8 mouse cellular contexts compared by ENCODE assay signal in genomic region chr17:26503981-26504671, GRCm38 (mm10). TPM values are rescaled to one million over a fixed set of nuclear protein-coding genes. Genes with fewer than 3 reads are reported as not detected.
DNase-seq lines count a peak whose midpoint lies in the region; ATAC-seq and TF ChIP-seq lines count a peak whose summit lies in the region.

No protein-coding gene starts in this region.

- H3K27me3 ChIP-seq in forebrain, embryonic 12.5 days, result no peaks in the 10 kb centered on the region
- no peaks in the 10 kb centered on the region for H3K27me3 ChIP-seq in liver, embryonic 16.5 days (ENCODE audit: control insufficient read depth, insufficient read depth, low read depth, low read length)

- ATAC-seq in forebrain, embryonic 12.5 days (ENCODE audit: low FRiP score), result no peak
- no peak for ATAC-seq in liver, embryonic 16.5 days (ENCODE audit: low read depth)

- no peaks in the 10 kb centered on the region for H3K9me3 ChIP-seq in forebrain, embryonic 12.5 days
- H3K9me3 ChIP-seq in liver, embryonic 16.5 days (replicated peaks; ENCODE audit: control insufficient read depth, low read length), result no peaks in the 10 kb centered on the region

- peak overlapping the region; percentile 59 for H3K4me2 ChIP-seq in forebrain, embryonic 12.5 days
- no peak overlapping the region for H3K4me2 ChIP-seq in liver, embryonic 16.5 days (ENCODE audit: low read depth, low read length)

- peaks cover 57% of the 10 kb centered on the region for H3K4me1 ChIP-seq in forebrain, embryonic 12.5 days
- H3K4me1 ChIP-seq in liver, embryonic 16.5 days (ENCODE audit: control insufficient read depth, low read depth, low read length), result peaks cover 34% of the 10 kb centered on the region
- peaks cover 26% of the 10 kb centered on the region for H3K4me1 ChIP-seq in olfactory bulb, adult 2 months (ENCODE audit: control insufficient read depth, insufficient read depth, low read length)

- intact Hi-C loops in heart, postnatal 10 days (cut with DNase I), result loop anchor here (1.0 kb wide), 1 partner anchor 38 kb away; no protein-coding TSS in a partner anchor

- H3K9ac ChIP-seq in forebrain, embryonic 12.5 days, result peak overlapping the region; percentile 50; the same call in 1 of the 2 replicates
- H3K9ac ChIP-seq in liver, embryonic 16.5 days (ENCODE audit: low read depth, low read length), result no peak overlapping the region

- WGBS in forebrain, embryonic 12.5 days, result 25% methylated on average over 11 of the region's 11 CpGs
- WGBS in liver, embryonic 16.5 days (ENCODE audit: insufficient replicate concordance), result 43% methylated on average over 11 of the region's 11 CpGs
- 11% methylated on average over 11 of the region's 11 CpGs for WGBS in olfactory bulb, adult 2 months

- TF ChIP-seq POLR2A in olfactory bulb, adult 2 months (IDR thresholded peaks at IDR 0.05; ENCODE audit: insufficient read depth, low read depth, low read length), result no peak

- peak overlapping the region; percentile 36 for H3K4me3 ChIP-seq in forebrain, embryonic 12.5 days (replicated peaks)
- H3K4me3 ChIP-seq in liver, embryonic 16.5 days (ENCODE audit: low read depth, low read length), result no peak overlapping the region
- no peak overlapping the region for H3K4me3 ChIP-seq in olfactory bulb, adult 2 months (ENCODE audit: insufficient read depth, low read depth, low read length)

- DNase-seq in ES-CJ7 (ENCODE audit: low read depth, low spot score), result peak; percentile 80
- peak; percentile 87 for DNase-seq in adrenal gland, postnatal 14 days
- DNase-seq in heart, postnatal 10 days, result peak; percentile 84 to 89
- DNase-seq in kidney, postnatal 4 days, result peak; percentile 59 to 78
- DNase-seq in yolk sac, embryonic 10.5 days (ENCODE audit: low spot score), result no peak

- H3K36me3 ChIP-seq in forebrain, embryonic 12.5 days (replicated peaks), result peaks cover 7% of the 10 kb centered on the region
- peaks cover 14% of the 10 kb centered on the region for H3K36me3 ChIP-seq in liver, embryonic 16.5 days (ENCODE audit: control insufficient read depth, insufficient read depth)

- peak overlapping the region; percentile 91 for H3K27ac ChIP-seq in forebrain, embryonic 12.5 days
- H3K27ac ChIP-seq in liver, embryonic 16.5 days (ENCODE audit: low read length), result peak overlapping the region; percentile 70
- peak overlapping the region; percentile 82 for H3K27ac ChIP-seq in olfactory bulb, adult 2 months (ENCODE audit: insufficient read depth, low read depth, low read length)

- TF ChIP-seq CTCF in olfactory bulb, adult 2 months (IDR thresholded peaks at IDR 0.05; ENCODE audit: insufficient read depth, low read depth, low read length), result no peak

RNA-seq across cellular contexts. Expression of gene Ergic1, which starts 57.2 kb away (rescaled TPM):
- total RNA-seq in adrenal gland, postnatal 14 days (2021), result 126 and 143 TPM in 2 replicates
- 99.9 and 105 TPM in 2 replicates for polyA plus RNA-seq in forebrain, embryonic 12.5 days (2016; fragmentation: Nextera tagmentation; extraction: Ambion mirVana)
- total RNA-seq in heart, postnatal 10 days (2021), result 10 to 100 TPM; 84.4 to 87.8 TPM
- 36.0 and 39.0 TPM in 2 replicates for polyA plus RNA-seq in liver, embryonic 16.5 days (2015; fragmentation: Nextera tagmentation; extraction: Ambion mirVana)
- polyA plus RNA-seq in olfactory bulb, adult 2 months (2012; ENCODE audit: insufficient read depth, insufficient read length, low replicate concordance, missing spikeins), result not detected in 2 replicates

RNA-seq across cellular contexts. Expression of gene Dusp1, which starts 57.8 kb away (rescaled TPM):
- 56.6 and 66.3 TPM in 2 replicates for total RNA-seq in adrenal gland, postnatal 14 days (2021)
- polyA plus RNA-seq in forebrain, embryonic 12.5 days (2016; fragmentation: Nextera tagmentation; extraction: Ambion mirVana), result 39.8 and 47.2 TPM in 2 replicates
- total RNA-seq in heart, postnatal 10 days (2021), result 100 to 1,000 TPM in 1 of 2 experiments, 10 to 100 TPM in 1; 60.1 to 100 TPM
- polyA plus RNA-seq in liver, embryonic 16.5 days (2015; fragmentation: Nextera tagmentation; extraction: Ambion mirVana), result 22.7 and 25.9 TPM in 2 replicates
- not detected in 2 replicates for polyA plus RNA-seq in olfactory bulb, adult 2 months (2012; ENCODE audit: insufficient read depth, insufficient read length, low replicate concordance, missing spikeins)

Comparison
In these comparisons a context has a peak if more than half of its experiments do, and no peak if none do; other contexts are left out.
1. RNA of gene Dusp1, which starts 57.8 kb away (polyA plus RNA-seq): 39.8 to 47.2 TPM in forebrain, embryonic 12.5 days and 22.7 to 25.9 TPM in liver, embryonic 16.5 days; not detected in olfactory bulb, adult 2 months; every median in the first group is over 10 times any median in the second.
2. Peak in every context shown above with its lines, with median percentiles within 50 percentile points of each other: H3K27ac ChIP-seq.